Mouse (Mus musculus) spleen, embryonic (tissue): ENCODE measurements around the gene Lrrfip2.

Experiments used
- CTCF ChIA-PET: fragments of 350-600 bp; sonication (Branson Sonifier 250); formaldehyde crosslinking; loops from one replicate; lab custom pipeline; 2022; lab: Charles Lee

The Lrrfip2 gene

DNA sequence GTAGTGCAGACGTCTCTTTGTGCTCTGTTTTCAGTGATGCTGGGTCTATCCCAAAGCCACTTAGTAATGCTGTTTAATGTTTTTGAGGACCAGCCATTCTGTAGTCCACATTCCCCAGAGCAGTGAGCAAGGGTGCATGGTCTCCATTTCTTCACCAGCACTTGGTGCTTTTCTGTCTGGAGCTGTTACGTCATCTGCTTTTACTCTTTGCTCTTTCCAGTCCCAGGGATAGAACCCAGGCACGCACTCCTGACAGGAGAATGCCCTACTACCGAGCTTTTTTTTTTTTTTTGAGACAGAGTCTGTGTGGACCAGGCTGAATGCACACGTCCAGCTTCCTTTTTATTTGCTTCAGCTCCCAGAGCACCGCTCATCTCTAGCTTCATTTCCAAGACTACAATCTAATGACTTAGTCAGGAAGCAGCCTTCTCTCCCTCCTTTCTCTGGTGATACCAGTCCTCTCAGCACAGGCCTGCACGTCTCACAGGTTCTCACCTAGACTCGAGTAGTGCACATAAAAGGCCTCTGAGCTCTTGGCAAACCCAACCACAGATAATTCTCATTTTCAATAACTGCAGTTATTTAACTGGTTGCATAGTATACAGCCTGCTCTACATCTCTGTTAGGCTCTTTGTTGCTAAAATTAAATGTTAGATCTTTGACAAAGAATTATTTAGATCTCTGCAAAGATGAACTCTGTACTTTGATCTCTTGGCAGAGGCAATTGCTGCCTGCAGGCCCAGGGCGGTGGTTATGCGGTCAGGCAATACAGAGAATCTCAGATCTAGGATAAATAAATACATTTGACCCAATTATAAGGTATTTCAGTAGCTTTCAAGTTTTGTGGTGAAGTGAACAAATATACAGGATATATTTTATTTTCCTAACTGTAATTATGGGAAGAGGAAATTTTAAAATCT, 94.0 kb downstream of the Lrrfip2 start:
- CTCF ChIA-PET, result no interaction called here

DNA sequence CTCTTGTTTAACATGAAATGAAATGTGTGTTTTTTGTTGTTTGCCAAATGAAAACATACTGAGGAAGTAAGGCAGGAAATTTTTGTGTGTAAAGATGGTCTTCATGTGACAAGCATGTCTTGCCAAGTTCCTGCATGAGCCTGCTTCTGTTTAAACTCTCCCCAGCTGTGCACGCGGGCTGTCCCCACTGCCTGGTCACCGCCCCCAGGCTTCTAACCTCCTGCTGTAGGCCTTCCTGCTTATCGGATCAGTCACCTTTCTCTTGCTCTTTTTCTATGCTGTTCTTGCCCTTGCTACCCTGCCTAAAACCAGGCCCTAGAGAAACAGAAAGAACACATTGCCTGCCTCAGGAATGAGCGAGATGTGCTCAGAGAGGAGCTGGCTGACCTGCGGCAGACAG, 96.1 kb downstream of the Lrrfip2 start:
- CTCF ChIA-PET, result no interaction called here

DNA sequence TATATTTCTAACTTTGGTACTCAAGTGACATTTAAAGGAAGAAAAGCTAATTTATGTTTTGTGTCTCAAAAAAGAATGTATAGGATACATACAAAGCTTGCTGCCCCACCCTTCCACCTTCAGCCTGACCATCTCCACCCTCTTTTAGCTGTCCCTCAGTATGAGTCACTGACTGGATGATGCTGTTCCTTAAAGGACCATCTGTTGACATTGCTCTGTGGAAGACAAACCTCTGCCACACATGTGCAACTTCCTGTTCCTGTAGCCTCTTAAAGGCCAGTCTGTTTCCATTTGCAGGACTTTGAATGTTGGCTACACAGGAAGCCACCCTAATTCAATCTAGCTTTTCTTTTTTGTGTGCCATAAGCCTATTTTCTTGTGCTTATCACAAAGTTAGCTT, 99.0 kb downstream of the Lrrfip2 start:
- CTCF ChIA-PET, result no interaction called here

DNA sequence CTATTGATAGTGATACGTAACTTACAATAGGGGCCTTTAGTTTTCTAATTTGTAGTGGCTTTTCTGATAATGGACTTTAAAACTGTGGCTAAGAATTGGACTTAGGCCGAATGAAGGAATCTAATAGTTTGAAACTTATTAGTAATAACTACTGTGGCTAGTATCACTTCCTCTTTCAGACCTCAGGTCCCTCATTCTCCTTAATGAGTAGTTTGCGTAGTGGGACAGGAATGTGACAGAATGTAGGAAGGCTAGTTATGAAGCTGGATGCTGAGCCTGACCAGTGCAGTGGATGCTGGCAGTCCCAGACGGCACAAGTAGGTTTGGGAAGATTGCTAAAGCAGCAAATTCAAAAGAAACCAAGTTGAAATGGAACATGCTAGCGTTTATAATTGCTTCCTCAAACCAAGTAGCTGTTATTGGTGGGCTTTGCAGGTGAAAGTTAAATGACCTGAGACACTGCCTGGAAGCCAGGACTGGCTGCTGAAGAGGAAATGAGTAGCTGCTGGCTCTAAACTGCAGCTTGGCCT, 103.2 kb downstream of the Lrrfip2 start:
- CTCF ChIA-PET, result no interaction called here

DNA sequence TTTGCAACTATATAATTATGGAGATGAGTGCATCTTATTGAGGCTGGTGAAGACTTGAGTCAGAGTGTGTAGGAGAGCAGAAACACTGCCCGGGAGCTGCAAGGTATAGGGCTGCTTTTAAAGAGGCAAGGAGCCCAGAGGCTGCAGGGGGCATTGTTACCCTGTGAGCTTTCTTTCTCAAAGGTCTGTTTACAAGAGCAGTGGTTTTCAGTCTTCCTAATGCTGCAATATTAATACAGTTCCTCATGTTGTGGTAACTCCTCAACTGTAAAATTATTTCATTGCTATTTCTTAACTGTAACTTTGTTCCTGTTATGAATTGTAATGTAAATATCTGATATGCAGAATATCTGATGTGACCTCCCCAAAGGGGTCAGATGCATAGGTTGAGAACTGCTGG, 104.2 kb downstream of the Lrrfip2 start:
- CTCF ChIA-PET, result interaction anchor here (0.6 kb wide), 1 partner anchor 17 kb away, joined by 3 read pairs; no protein-coding TSS in a partner anchor

DNA sequence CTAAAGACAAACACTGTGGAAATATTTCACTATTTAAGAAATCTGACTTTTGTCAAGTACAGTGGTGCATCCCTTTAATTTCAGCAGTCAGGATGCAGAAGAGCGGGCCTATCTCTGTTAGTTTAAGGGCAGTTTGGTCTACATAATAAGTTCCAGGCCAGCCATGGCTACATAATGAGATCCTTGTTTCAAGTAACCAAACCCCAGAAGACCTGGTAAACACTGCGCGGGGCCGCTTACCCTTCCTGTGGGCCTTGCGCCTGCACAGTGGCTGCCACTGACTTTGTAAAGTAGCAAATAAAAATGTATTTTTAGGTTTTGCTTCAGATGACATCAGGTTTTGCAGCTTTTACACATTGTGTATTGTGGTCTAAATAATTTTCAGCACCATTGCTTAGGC, 106.0 kb downstream of the Lrrfip2 start:
- CTCF ChIA-PET, result interaction anchor here (0.6 kb wide), 1 partner anchor 226 kb away, joined by 3 read pairs; no protein-coding TSS in a partner anchor

DNA sequence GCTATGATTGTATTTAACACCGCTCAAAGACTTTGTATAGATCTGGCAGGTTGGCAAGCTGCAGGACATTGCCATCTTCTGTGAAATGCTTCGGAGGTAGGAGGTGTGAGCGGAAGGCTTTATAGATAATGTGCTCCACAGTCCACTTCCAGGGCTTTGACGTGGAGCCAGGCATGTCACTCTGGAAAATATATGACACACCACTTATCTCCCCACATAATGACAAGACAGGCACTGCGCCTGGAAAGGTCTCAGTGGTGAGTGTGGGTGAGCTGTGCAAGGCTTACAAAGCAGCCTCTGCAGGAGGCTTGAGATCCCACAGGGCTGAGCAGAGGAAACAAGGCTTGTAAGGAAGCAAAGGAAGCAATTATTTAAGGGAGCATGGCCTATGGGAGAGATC, 111.1 kb downstream of the Lrrfip2 start:
- CTCF ChIA-PET, result no interaction called here

DNA sequence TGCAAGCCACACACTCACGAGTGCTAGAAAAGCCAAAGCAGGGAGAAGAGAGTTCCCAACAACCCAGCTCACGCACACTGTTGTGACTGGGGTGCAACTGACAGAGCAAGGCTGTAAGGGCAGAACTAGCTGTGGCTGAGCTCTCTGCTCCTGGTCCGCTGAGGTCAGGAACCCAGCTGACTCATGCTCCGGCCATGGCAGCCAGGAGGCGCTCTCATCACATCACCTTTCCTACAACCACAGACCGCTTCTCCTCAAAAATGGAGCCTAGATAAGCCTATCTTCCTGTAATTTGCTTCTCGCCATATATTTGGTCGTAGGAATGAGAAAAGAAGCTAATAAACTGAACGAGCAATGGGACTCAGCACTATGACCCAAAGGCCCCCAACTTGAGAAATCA, 117.3 kb downstream of the Lrrfip2 start:
- CTCF ChIA-PET, result no interaction called here

DNA sequence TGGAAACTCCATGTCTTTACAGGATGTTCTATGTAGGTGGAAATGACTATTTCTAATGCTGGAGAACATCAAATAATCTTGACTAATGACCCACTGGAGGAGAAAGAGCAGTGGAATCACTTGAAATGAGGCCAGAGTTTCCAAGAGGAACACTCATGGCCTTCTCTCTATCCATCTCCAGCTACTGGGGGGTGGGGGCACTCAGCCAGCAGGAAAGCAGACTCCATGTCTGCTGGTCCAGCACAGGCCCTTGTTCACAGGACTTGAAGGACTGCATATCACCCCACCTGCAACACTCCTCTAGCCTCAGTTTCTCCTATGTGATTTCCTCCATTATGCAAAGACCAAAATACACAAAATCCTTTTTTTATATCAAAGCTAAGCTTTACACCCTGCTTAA, 120.3 kb downstream of the Lrrfip2 start:
- CTCF ChIA-PET, result no interaction called here

DNA sequence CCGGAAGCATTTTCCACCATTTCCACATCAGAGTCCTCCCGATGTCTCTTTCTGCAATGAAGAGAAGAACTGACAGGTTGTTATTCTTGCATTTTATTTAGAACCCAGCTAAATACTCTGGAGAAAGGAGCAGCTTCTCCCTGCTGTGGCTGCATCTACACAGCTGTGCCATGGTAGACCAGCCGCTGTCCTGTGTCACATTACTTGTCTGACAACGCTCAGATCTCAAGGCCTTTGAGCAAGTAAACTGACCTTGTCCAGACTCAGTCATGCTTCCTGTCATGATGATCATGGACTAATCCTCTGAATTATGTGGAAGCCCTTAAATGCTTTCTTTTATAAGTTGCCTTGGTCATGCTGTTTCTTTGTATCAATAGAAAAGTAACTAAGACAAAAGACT, 122.4 kb downstream of the Lrrfip2 start:
- CTCF ChIA-PET, result no interaction called here

DNA sequence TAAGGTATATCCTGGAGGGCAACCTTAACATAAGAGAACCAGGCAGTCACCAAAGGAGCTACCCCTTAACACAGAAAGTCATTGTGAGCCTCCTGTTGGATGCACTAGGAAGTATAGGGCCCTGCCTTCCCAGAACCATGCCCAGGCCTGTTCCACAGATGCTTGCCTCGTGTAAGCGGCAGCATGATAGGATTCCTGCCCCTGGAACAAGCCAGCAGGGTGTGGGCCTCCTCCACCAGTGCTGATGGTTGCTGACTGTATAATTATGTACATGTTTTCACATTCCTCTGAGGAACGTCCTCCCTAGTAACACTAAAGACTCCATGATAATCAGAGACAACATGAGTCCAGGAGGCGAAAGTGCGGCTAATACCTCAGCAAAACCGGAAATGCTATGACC, 126.0 kb downstream of the Lrrfip2 start:
- CTCF ChIA-PET, result no interaction called here

DNA sequence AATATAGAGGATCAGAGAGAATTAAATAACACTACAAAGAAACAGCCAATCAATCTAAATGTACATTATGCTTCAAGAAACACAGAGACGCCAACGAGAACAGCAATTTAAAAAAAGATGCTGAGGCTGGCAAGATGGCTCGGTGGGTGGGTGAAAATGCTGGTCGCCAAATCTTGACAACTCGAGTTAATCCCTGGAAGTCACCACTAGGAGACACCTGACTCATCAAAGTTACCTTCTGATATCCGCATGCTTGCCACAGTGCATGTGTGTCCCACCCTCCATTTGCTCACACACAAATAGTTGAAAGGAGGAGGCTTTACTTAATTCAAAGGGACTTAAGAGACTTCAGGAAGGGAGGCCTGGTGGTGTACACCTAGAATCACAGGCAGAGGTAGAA, 128.2 kb downstream of the Lrrfip2 start:
- CTCF ChIA-PET, result no interaction called here

DNA sequence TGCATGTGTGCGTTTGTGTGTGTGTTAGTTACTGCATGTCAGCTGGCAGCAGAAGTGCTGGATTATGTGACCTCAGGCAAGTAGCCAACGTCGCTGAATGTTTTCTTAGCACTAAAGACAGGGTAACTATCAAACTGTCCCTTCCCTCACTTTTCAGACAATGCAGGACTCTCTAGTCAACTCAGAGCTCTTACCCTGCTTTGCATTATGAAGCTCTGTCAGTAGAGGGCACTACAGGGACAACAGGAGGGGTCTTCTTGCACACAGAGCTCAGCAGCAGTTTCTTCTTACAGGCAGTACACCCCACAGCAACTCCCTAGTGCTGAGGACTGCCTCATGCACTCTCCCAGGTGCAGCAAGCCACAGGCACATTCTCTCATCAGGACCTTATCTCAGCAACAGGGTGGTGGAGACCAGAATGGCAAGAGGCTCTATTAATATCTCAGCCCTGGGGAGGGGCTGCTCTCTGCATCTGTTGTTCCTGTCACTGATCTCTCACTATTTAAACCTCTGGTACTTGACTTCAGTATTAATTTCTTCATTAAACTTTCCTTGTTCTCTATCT, 130.4 kb downstream of the Lrrfip2 start:
- CTCF ChIA-PET, result no interaction called here

DNA sequence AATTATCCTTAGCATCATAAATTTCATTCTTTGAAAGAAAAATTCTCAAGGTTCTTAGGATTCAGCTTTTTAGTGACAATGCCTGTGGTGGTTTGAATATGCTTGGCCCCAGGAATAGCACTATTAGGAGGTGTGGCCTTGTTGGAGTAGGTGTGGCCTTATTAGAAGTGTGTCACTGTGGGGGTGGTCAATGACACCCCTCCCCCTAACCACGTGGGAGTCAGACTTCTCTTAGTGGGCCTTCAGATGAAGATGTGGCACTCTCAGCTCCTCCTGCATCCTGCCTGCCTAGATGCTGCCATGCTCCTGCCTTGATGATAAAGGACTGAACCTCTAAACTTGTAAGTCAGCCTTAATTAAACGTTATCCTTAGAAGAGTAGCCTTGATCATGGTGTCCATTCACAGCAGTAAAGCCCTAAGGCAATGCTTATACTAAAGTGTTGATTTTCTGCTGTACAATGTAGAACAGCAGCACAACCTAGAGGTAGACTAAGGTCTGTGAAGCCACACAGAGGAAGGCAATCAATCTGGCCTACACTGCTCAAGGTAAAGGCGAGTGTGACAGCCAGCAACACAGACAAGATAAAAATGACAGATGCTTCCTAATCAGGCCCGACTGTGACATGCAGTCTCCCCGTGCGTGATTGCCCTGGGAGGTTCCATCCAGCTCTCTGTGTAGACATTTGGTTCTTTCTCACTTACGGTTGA, 134.9 kb downstream of the Lrrfip2 start:
- CTCF ChIA-PET, result interaction anchor here (0.7 kb wide), 1 partner anchor 38 kb away, joined by 5 read pairs; no protein-coding TSS in a partner anchor

DNA sequence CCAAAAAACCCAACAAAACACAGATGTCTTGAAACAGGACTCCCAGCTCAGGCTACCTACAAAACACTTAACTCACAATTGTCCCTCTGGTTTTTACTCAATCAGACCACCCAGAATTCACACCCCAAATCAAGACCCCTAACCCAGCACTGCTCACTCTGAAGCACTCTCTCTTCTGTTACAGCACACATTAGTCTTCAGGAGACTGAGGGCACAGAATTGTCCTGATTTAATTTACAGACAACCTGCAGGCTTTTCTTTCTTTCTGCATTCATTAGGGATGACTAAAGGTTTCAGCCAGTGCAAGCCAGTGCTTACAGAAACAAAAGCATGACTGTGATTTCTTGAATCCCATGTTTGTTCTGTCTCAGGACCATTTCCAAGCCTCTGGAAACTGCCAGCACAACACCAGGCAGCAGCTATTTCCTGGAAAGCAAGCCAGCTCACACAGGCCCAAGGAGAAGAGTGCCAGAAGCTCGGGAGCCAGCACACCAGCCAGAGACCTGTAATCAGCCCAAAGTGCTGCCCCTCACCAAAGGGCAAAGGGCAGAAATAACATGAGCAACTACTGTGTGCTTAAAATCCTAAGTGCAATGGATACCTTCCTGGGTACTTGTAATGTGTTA, 143.1 kb downstream of the Lrrfip2 start:
- CTCF ChIA-PET, result no interaction called here

DNA sequence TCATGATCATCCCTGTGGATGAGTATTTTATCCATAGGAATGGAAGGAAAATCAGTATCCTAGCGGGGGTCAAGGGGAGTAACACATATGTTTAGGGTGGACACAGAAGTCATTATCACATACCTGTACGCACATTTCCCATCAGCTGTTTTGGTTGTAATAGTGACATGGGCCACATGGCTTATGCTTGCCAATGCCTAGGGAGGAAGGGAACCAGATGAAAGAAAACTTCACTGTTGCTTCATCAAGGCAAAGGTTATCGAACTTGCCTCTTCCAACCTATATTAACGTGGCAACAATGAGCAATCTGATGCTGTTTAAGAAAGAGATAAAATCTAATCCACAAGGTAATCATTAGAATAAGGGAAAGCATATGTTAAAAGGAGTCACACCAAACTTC, 144.0 kb downstream of the Lrrfip2 start:
- CTCF ChIA-PET, result no interaction called here

DNA sequence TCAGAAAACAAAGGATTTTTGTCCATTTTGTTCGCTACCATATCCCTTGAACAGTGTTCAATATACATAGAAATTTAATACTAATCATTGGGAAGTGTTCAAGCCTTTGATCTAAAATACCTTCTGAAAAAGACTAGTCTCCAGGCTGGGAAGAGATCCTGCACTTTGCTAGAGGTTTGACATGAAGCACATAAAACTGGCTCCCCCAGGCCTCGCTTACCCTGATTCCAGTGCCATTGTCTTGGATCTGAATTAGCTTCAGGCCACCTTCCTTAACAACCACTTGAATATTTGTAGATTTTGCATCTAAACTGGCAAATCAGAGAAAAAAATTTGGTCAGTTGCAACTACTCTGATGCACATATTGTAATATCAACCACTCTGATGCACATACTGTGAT, 150.6 kb downstream of the Lrrfip2 start:
- CTCF ChIA-PET, result interaction anchor here (0.7 kb wide), 1 partner anchor 533 kb away, joined by 3 read pairs; no protein-coding TSS in a partner anchor

DNA sequence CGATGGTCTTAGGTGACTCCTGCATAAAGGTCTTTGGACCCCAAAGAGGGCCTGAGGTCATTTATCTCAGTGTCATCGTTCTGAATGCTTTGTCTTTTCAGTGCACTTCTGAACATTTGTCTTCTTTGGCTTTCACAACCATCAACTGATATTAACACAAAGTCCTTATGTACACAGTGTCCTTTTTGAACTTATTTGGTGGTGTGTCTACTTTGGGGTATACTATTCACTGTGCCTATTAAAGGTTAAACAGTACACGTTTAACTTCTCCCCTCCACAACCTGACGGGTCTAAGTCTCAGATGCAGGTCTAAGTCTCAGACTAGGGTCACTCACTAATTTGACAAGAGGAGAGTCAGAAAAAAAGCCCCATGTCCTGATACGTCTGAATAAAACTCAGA, 153.2 kb downstream of the Lrrfip2 start:
- CTCF ChIA-PET, result no interaction called here

DNA sequence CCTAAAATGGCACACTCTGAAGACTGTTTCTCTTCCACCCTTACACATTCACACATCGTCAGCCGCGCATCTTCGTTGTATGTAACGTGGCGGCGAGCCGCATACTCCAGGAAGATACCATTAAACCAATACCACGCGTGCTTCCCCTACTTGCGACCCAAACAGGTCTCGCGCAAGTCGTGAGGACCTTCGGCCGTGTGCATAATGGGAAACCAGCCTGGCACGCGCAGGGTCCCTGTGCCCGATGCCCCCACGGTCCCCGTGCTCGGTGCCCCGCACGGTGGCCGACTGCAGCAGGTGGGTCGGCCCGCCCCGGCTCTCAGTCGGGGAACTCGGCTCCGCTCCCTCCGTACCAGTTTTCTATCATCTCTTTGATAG, 153.7 kb downstream of the Lrrfip2 start:
- CTCF ChIA-PET, result no interaction called here

DNA sequence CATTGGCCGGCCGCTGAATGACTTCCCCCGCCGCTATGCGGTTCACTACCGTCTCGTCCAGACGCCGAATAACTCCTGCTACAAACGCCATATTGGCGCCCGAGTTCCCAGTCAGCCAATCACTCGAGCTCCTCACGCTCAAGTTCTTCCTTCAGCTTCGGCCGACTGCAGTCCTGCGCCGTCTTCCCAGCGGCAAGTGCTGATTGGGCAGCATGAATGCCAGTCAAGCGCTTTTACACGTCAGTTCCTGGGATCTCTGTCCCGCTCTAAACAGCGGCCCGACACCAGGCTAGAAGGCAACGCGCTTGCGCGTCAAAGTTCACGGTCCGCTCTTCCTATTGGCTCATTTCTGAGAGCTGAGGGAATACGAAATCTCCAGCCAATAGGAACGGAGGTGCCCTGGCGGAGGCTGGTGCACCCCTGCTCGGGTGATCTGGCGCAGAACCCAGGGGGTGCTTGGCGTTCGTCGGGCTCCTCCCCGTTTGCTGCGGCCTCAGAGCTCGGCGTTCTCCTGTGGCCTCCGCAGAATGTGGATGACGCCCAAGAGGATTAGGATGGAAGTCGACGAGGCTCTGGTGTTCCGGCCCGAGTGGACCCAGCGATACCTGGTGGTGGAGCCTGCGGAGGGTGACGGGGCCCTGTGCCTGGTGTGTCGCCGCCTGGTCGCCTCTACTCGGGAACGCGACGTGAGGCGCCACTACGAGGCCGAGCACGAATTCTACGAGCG, 154.2 kb downstream of the Lrrfip2 start, which contains the start of the genes Mlh1 and Epm2aip1:
Mlh1 (minus strand) TSS at position 358 of the 727 bp plus-strand sequence.
Epm2aip1 (plus strand) TSS at position 496 of the 727 bp plus-strand sequence.
- CTCF ChIA-PET, result no interaction called here

DNA sequence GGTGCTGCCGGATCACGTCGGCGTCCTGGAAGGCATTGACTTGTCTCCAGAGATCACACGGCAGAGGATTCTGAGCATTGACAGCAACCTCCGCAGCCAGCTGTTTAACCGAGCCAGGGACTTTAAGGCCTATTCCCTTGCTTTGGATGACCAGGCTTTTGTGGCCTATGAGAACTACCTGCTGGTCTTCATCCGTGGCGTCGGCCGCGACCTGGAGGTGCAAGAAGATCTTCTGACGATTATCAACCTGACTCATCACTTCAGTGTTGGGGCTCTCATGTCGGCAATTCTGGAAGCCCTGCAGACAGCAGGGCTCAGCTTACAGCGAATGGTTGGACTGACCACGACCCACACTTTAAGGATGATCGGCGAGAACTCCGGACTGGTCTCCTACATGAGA, 155.0 kb downstream of the Lrrfip2 start:
- CTCF ChIA-PET, result no interaction called here
